Mouse (Mus musculus): ENCODE measurements around the gene Etv6. TPM values are rescaled to one million over a fixed set of nuclear protein-coding genes. Genes with fewer than 3 reads are reported as not detected.

The Etv6 gene
- polyA plus RNA-seq, 1 experiment = 1.1 TPM

- Histone ChIP-seq H3K36me3 (ENCODE audit: control insufficient read depth) (no peaks in the 10 kb centered on the region), H3K27me3 (ENCODE audit: control insufficient read depth) (no peaks in the 10 kb centered on the region), H3K9me3 (ENCODE audit: control insufficient read depth, low read length) (no peaks in the 10 kb centered on the region), H3K4me1 (ENCODE audit: control insufficient read depth) (no peaks in the 10 kb centered on the region), H3K4me3 (replicated peaks) (no peak overlapping the region)
- TF ChIP-seq TAL1 (IDR thresholded peaks at IDR 0.05; ENCODE audit: low read length) (no peak), GATA1 (IDR thresholded peaks at IDR 0.05; ENCODE audit: low read length) (no peak)
Measured at GRCm38 (mm10) chr6:134218441-134218840, 182.9 kb downstream of the Etv6 start.

- no peaks in the 10 kb centered on the region for H3K9me3 ChIP-seq (ENCODE audit: control insufficient read depth, low read length)
- no peaks in the 10 kb centered on the region for H3K27me3 ChIP-seq (ENCODE audit: control insufficient read depth)
- no peaks in the 10 kb centered on the region for H3K36me3 ChIP-seq (ENCODE audit: control insufficient read depth)
- H3K4me1 ChIP-seq (ENCODE audit: control insufficient read depth) = no peaks in the 10 kb centered on the region
- no peak overlapping the region for H3K4me3 ChIP-seq (replicated peaks)
- TF ChIP-seq TAL1 (IDR thresholded peaks at IDR 0.05; ENCODE audit: low read length) (no peak), GATA1 (IDR thresholded peaks at IDR 0.05; ENCODE audit: low read length) (no peak)
Measured at GRCm38 (mm10) chr6:134219358-134219757, 183.9 kb downstream of the Etv6 start.

- H3K4me1 ChIP-seq (ENCODE audit: control insufficient read depth) = no peaks in the 10 kb centered on the region
- no peaks in the 10 kb centered on the region for H3K36me3 ChIP-seq (ENCODE audit: control insufficient read depth)
- no peaks in the 10 kb centered on the region for H3K9me3 ChIP-seq (ENCODE audit: control insufficient read depth, low read length)
- TF ChIP-seq GATA1 (IDR thresholded peaks at IDR 0.05; ENCODE audit: low read length) = no peak
- TF ChIP-seq TAL1 (IDR thresholded peaks at IDR 0.05; ENCODE audit: low read length) = no peak
- H3K4me3 ChIP-seq (replicated peaks) = no peak overlapping the region
- no peaks in the 10 kb centered on the region for H3K27me3 ChIP-seq (ENCODE audit: control insufficient read depth)
Measured at GRCm38 (mm10) chr6:134220209-134220777, 184.8 kb downstream of the Etv6 start.

GRCm38 (mm10) chr6:134222248-134222929 lies 186.9 kb downstream of the Etv6 start:
- no peaks in the 10 kb centered on the region for H3K9me3 ChIP-seq (ENCODE audit: control insufficient read depth, low read length)
- H3K4me1 ChIP-seq (ENCODE audit: control insufficient read depth) = no peaks in the 10 kb centered on the region; the same call in 1 of the 2 replicates
- no peaks in the 10 kb centered on the region for H3K27me3 ChIP-seq (ENCODE audit: control insufficient read depth)
- no peak for TF ChIP-seq GATA1 (IDR thresholded peaks at IDR 0.05; ENCODE audit: low read length)
- no peak overlapping the region for H3K4me3 ChIP-seq (replicated peaks)
- no peaks in the 10 kb centered on the region for H3K36me3 ChIP-seq (ENCODE audit: control insufficient read depth)

- TF ChIP-seq TAL1 (IDR thresholded peaks at IDR 0.05; ENCODE audit: low read length) (no peak), GATA1 (IDR thresholded peaks at IDR 0.05; ENCODE audit: low read length) (no peak)
- no peaks in the 10 kb centered on the region for H3K27me3 ChIP-seq (ENCODE audit: control insufficient read depth)
- no peaks in the 10 kb centered on the region; the same call in 1 of the 2 replicates for H3K36me3 ChIP-seq (ENCODE audit: control insufficient read depth)
- no peak overlapping the region for H3K4me3 ChIP-seq (replicated peaks)
- H3K9me3 ChIP-seq (ENCODE audit: control insufficient read depth, low read length) = no peaks in the 10 kb centered on the region
- H3K4me1 ChIP-seq (ENCODE audit: control insufficient read depth) = no peaks in the 10 kb centered on the region; the same call in 1 of the 2 replicates
Measured at GRCm38 (mm10) chr6:134225564-134225963, 190.1 kb downstream of the Etv6 start.

GRCm38 (mm10) chr6:134226349-134227169 lies 191.1 kb downstream of the Etv6 start:
- Histone ChIP-seq H3K36me3 (ENCODE audit: control insufficient read depth) (no peaks in the 10 kb centered on the region; the same call in 1 of the 2 replicates), H3K4me3 (replicated peaks) (no peak overlapping the region), H3K4me1 (ENCODE audit: control insufficient read depth) (no peaks in the 10 kb centered on the region; the same call in 1 of the 2 replicates)

GRCm38 (mm10) chr6:134236311-134236710 lies 200.8 kb downstream of the Etv6 start:
- TF ChIP-seq GATA1 (IDR thresholded peaks at IDR 0.05; ENCODE audit: low read length) (no peak), TAL1 (IDR thresholded peaks at IDR 0.05; ENCODE audit: low read length) (no peak)
- no peaks in the 10 kb centered on the region for H3K36me3 ChIP-seq (ENCODE audit: control insufficient read depth)

More at GRCm38 (mm10) chr6:134226349-134227169, 191.1 kb downstream of the Etv6 start:
- Histone ChIP-seq H3K9me3 (ENCODE audit: control insufficient read depth, low read length) (no peaks in the 10 kb centered on the region), H3K27me3 (ENCODE audit: control insufficient read depth) (no peaks in the 10 kb centered on the region)
- no peak for TF ChIP-seq GATA1 (IDR thresholded peaks at IDR 0.05; ENCODE audit: low read length)
- no peak for TF ChIP-seq TAL1 (IDR thresholded peaks at IDR 0.05; ENCODE audit: low read length)

GRCm38 (mm10) chr6:134238455-134238854 lies 203.0 kb downstream of the Etv6 start:
- TF ChIP-seq TAL1 (IDR thresholded peaks at IDR 0.05; ENCODE audit: low read length) = no peak
- no peak for TF ChIP-seq GATA1 (IDR thresholded peaks at IDR 0.05; ENCODE audit: low read length)
- H3K4me1 ChIP-seq (ENCODE audit: control insufficient read depth) = no peaks in the 10 kb centered on the region
- H3K9me3 ChIP-seq (ENCODE audit: control insufficient read depth, low read length) = no peaks in the 10 kb centered on the region
- no peaks in the 10 kb centered on the region for H3K36me3 ChIP-seq (ENCODE audit: control insufficient read depth)
- no peaks in the 10 kb centered on the region for H3K27me3 ChIP-seq (ENCODE audit: control insufficient read depth)
- H3K4me3 ChIP-seq (replicated peaks) = no peak overlapping the region

More at GRCm38 (mm10) chr6:134236311-134236710, 200.8 kb downstream of the Etv6 start:
- Histone ChIP-seq H3K9me3 (ENCODE audit: control insufficient read depth, low read length) (no peaks in the 10 kb centered on the region), H3K4me3 (replicated peaks) (no peak overlapping the region), H3K4me1 (ENCODE audit: control insufficient read depth) (no peaks in the 10 kb centered on the region), H3K27me3 (ENCODE audit: control insufficient read depth) (no peaks in the 10 kb centered on the region)

- no peaks in the 10 kb centered on the region for H3K36me3 ChIP-seq (ENCODE audit: control insufficient read depth)
- H3K4me1 ChIP-seq (ENCODE audit: control insufficient read depth) = no peaks in the 10 kb centered on the region
Measured at GRCm38 (mm10) chr6:134240988-134241387, 205.5 kb downstream of the Etv6 start.

More at GRCm38 (mm10) chr6:134240988-134241387, 205.5 kb downstream of the Etv6 start:
- H3K27me3 ChIP-seq (ENCODE audit: control insufficient read depth) = no peaks in the 10 kb centered on the region
- H3K4me3 ChIP-seq (replicated peaks) = no peak overlapping the region
- H3K9me3 ChIP-seq (ENCODE audit: control insufficient read depth, low read length) = no peaks in the 10 kb centered on the region
- TF ChIP-seq TAL1 (IDR thresholded peaks at IDR 0.05; ENCODE audit: low read length) (no peak), GATA1 (IDR thresholded peaks at IDR 0.05; ENCODE audit: low read length) (no peak)

Data from erythroblast, embryonic 14.5 days (primary cell).